Mouse (Mus musculus): ENCODE measurements at regions not wholly inside any gene's neighbourhood (a gene's known extent, or its start where the extent isn't known, plus 50 kb on each side); places are given as distances from the start of the nearest gene placed in this dataset.
A peak's percentile ranks its signal among the peaks of the same experiment; 100 is the strongest.

- Histone ChIP-seq H3K4me1 (ENCODE audit: control insufficient read depth, insufficient read depth, low read length) (no peaks in the 10 kb centered on the region), H3K27ac (ENCODE audit: control insufficient read depth, insufficient read depth, low read depth, low read length, poor library complexity) (no peak overlapping the region), H3K4me3 (replicated peaks; ENCODE audit: control insufficient read depth, low read depth, low read length) (no peak overlapping the region)
- WGBS, result 70% methylated on average over 1 of the region's 1 CpGs
- TF ChIP-seq POLR2A (IDR thresholded peaks at IDR 0.05; ENCODE audit: borderline replicate concordance, control insufficient read depth, low read depth, low read length) (no peak), CTCF (IDR thresholded peaks at IDR 0.05; ENCODE audit: control insufficient read depth, insufficient read depth, low read length) (no peak)
Observed at GRCm38 (mm10) chrX:18960465-18960864, 499.3 kb upstream of the 4930578C19Rik start.

GRCm38 (mm10) chrX:18942612-18943011 is 481.4 kb upstream of the 4930578C19Rik start:
- no peak overlapping the region for H3K4me3 ChIP-seq (replicated peaks; ENCODE audit: control insufficient read depth, low read depth, low read length)
- no peak overlapping the region for H3K27ac ChIP-seq (ENCODE audit: control insufficient read depth, insufficient read depth, low read depth, low read length, poor library complexity)
- no peak for TF ChIP-seq CTCF (IDR thresholded peaks at IDR 0.05; ENCODE audit: control insufficient read depth, insufficient read depth, low read length)
- WGBS, result 38% methylated on average over 1 of the region's 1 CpGs
- H3K4me1 ChIP-seq (ENCODE audit: control insufficient read depth, insufficient read depth, low read length), result no peaks in the 10 kb centered on the region

GRCm38 (mm10) chrX:18933340-18933739 is 472.1 kb upstream of the 4930578C19Rik start:
- Histone ChIP-seq H3K4me3 (replicated peaks; ENCODE audit: control insufficient read depth, low read depth, low read length) (no peak overlapping the region), H3K27ac (ENCODE audit: control insufficient read depth, insufficient read depth, low read depth, low read length, poor library complexity) (no peak overlapping the region), H3K4me1 (ENCODE audit: control insufficient read depth, insufficient read depth, low read length) (no peaks in the 10 kb centered on the region)
- WGBS, result 32% methylated on average over 1 of the region's 1 CpGs
- TF ChIP-seq CTCF (IDR thresholded peaks at IDR 0.05; ENCODE audit: control insufficient read depth, insufficient read depth, low read length) (no peak), POLR2A (IDR thresholded peaks at IDR 0.05; ENCODE audit: borderline replicate concordance, control insufficient read depth, low read depth, low read length) (no peak)

DNA sequence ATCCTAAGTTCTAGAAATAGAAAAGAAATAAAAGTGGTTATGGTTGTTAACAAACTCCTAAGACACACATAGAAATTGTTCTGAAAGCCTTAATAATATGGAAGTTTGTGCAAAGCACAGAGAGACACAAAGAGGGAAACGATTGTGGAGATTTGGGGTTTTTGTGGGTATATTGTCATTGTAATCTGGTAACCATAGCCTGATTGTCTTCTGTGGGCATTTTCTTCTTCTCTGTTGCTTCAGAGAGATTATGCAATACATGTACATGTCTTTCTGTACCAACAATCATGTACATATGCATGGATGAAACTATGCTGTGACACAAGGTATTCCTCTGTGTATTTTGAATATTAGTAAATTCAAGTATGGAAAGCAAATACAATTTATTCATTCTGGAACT is 461.9 kb upstream of the 4930578C19Rik start:
- Histone ChIP-seq H3K4me3 (replicated peaks; ENCODE audit: control insufficient read depth, low read depth, low read length) (no peak overlapping the region), H3K4me1 (ENCODE audit: control insufficient read depth, insufficient read depth, low read length) (no peaks in the 10 kb centered on the region), H3K27ac (ENCODE audit: control insufficient read depth, insufficient read depth, low read depth, low read length, poor library complexity) (no peak overlapping the region)
- TF ChIP-seq POLR2A (IDR thresholded peaks at IDR 0.05; ENCODE audit: borderline replicate concordance, control insufficient read depth, low read depth, low read length) (no peak), CTCF (IDR thresholded peaks at IDR 0.05; ENCODE audit: control insufficient read depth, insufficient read depth, low read length) (no peak)
- WGBS, result 27% methylated on average over 1 of the region's 1 CpGs

- no peak for TF ChIP-seq POLR2A (IDR thresholded peaks at IDR 0.05; ENCODE audit: borderline replicate concordance, control insufficient read depth, low read depth, low read length)
- TF ChIP-seq CTCF (IDR thresholded peaks at IDR 0.05; ENCODE audit: control insufficient read depth, insufficient read depth, low read length), result no peak
- Histone ChIP-seq H3K27ac (ENCODE audit: control insufficient read depth, insufficient read depth, low read depth, low read length, poor library complexity) (no peak overlapping the region), H3K4me3 (replicated peaks; ENCODE audit: control insufficient read depth, low read depth, low read length) (no peak overlapping the region), H3K4me1 (ENCODE audit: control insufficient read depth, insufficient read depth, low read length) (no peaks in the 10 kb centered on the region)
- WGBS, result 66% methylated on average over 6 of the region's 6 CpGs
Observed at GRCm38 (mm10) chrX:18921366-18922092, 460.3 kb upstream of the 4930578C19Rik start.

DNA sequence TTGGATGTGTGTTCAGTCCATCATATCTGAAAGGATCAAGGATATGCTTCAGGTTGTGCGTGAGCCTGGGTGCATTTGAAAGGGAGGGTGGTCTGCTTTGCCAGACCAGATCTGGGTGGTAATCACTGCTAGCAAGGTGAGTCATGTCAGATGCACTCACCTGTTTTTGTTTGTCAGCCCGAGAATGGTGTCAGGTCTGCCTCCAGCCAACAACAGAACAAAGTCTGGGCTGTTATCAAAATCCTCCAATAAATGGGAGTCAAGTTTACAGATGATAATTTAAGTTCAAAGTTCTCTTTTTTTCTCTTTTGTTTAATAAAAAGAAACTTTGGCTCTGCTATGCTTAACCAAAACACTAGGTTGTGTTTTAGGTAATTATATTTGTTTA is 421.6 kb upstream of the 4930578C19Rik start:
- TF ChIP-seq POLR2A (IDR thresholded peaks at IDR 0.05; ENCODE audit: borderline replicate concordance, control insufficient read depth, low read depth, low read length), result no peak
- no peak for TF ChIP-seq CTCF (IDR thresholded peaks at IDR 0.05; ENCODE audit: control insufficient read depth, insufficient read depth, low read length)
- H3K4me3 ChIP-seq (replicated peaks; ENCODE audit: control insufficient read depth, low read depth, low read length), result no peak overlapping the region
- 67% methylated on average over 2 of the region's 2 CpGs for WGBS
- H3K27ac ChIP-seq (ENCODE audit: control insufficient read depth, insufficient read depth, low read depth, low read length, poor library complexity), result no peak overlapping the region
- no peaks in the 10 kb centered on the region for H3K4me1 ChIP-seq (ENCODE audit: control insufficient read depth, insufficient read depth, low read length)

GRCm38 (mm10) chrX:18882088-18882783 is 421.0 kb upstream of the 4930578C19Rik start:
- WGBS, result 20% methylated on average over 8 of the region's 8 CpGs
- TF ChIP-seq CTCF (IDR thresholded peaks at IDR 0.05; ENCODE audit: control insufficient read depth, insufficient read depth, low read length) (peak; percentile 25; the same call in 1 of the 2 replicates), POLR2A (IDR thresholded peaks at IDR 0.05; ENCODE audit: borderline replicate concordance, control insufficient read depth, low read depth, low read length) (no peak)
- Histone ChIP-seq H3K27ac (ENCODE audit: control insufficient read depth, insufficient read depth, low read depth, low read length, poor library complexity) (no peak overlapping the region), H3K4me1 (ENCODE audit: control insufficient read depth, insufficient read depth, low read length) (no peaks in the 10 kb centered on the region), H3K4me3 (replicated peaks; ENCODE audit: control insufficient read depth, low read depth, low read length) (no peak overlapping the region)

DNA sequence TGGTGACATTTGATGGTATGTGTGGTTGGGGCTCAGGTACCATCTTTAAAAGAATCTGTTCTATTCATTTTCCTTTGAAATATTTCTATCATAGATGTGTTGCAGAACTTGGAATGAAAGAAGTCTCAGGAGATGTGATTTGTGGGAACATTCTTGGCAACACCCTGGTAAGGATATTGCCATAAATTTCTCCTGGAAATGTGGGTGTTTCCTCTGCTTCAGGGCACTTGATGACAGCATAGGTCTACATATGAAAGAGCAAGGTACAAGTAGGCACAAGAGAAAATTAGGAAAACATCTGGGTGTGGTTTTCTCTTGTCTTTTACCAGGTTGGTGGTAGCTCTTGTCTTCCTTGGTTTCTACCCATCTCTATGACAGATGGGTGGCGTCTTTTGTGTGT is 414.5 kb upstream of the 4930578C19Rik start:
- Histone ChIP-seq H3K27ac (ENCODE audit: control insufficient read depth, insufficient read depth, low read depth, low read length, poor library complexity) (no peak overlapping the region), H3K4me3 (replicated peaks; ENCODE audit: control insufficient read depth, low read depth, low read length) (no peak overlapping the region), H3K4me1 (ENCODE audit: control insufficient read depth, insufficient read depth, low read length) (no peaks in the 10 kb centered on the region)
- 72% methylated on average over 1 of the region's 1 CpGs for whole genome bisulfite sequencing
- TF ChIP-seq CTCF (IDR thresholded peaks at IDR 0.05; ENCODE audit: control insufficient read depth, insufficient read depth, low read length) (no peak), POLR2A (IDR thresholded peaks at IDR 0.05; ENCODE audit: borderline replicate concordance, control insufficient read depth, low read depth, low read length) (no peak)
